Mouse (Mus musculus) right cerebral cortex, adult 18-20 months (tissue): ENCODE measurements around the gene Srsf4.
A peak's percentile ranks its signal among the peaks of the same experiment; 100 is the strongest.

Experiments used
- DNase-seq: peaks from one replicate; pipeline ENCODE4 v3.0.0; 2022; ENCODE audit warnings: mixed read lengths

Srsf4 gene

DNA sequence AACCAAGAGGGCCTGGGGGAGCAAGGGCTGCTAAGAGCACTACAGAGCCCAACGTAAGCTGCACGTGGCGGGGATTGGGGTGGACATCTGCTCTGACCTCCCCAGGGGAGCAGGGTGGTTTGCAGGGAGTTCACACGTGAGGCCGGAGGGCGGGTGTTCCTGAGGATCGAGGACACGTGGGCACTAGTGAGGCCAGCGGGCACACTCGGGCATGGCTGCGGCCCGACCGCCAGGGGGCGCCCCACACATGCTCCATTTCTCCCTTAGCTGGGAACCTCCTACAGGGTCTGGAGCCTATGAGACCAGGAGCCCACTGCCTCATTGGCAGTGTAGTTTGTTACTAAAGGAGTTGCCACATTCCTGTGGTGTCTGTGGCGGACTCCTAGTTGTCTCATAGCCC lies 43.0 kb downstream of the Srsf4 start:
- DNase-seq = peak; percentile 75

- no peak for DNase-seq
These were observed 43.7 kb downstream of the Srsf4 start for GRCm38 (mm10) chr4:131917010-131917555.

DNA sequence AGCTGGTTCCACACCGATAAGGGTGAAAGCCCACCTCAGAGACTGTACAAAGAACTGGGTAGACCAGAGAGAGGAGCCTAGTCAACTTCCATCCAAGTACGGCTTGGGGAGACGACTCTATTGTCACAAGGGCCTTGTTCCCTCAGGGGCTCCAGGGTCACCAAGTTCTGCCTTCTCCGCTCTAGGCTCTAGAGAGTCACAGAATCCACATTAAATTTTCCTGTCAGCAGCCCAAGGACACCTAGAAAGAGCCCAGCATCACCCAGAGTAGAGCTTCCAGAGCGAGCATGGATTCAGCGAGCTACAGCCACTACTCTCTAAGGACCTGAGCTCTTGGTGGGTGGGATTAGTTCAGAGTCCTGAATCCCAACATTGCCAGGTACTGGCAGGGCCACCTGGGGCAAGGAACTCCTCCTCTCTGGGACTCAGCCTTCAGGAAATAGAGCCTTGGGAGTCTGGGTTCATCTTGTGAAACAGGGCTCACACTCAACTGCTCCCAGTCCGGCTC lies 44.7 kb downstream of the Srsf4 start:
- no peak for DNase-seq

DNA sequence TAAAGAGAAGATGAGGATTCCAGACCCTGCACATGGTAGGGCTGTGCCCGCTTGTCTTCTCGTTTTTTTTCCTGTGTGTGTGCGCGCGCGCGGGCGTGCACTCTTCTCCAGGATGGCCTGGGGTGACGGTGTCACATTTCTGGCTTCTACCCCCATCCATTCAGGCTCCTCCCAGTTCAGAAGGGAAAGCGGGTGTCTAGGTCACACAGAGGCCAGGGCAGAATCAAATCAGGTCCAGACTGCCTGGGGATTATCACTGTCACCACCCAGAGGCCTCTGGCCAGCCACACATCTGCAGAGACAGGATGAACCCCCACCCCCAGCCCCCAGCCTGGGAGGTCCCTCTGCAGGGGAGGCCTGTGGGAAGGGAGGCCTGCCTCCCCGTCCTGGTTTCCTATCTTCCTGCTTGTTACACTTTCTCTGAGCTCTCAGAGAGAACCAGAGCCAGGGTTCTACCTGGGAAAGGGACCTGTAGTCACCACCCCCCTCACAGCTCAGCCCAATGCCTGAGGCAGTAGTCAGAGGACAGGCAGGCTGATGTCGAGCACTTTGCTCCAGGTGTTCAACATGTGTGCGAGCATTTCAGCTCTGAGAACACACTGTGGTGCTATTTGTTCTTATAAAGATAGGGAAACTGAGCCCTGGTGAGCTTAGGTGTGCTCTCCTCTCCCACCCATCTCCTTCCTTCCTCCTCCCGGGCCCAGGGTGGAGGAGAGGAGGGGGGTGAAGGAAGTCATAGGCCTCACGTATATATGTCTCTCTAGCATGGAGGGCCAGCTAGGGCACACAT lies 45.5 kb downstream of the Srsf4 start:
- DNase-seq = no peak

GRCm38 (mm10) chr4:131919506-131920140 lies 46.2 kb downstream of the Srsf4 start:
- no peak for DNase-seq

DNA sequence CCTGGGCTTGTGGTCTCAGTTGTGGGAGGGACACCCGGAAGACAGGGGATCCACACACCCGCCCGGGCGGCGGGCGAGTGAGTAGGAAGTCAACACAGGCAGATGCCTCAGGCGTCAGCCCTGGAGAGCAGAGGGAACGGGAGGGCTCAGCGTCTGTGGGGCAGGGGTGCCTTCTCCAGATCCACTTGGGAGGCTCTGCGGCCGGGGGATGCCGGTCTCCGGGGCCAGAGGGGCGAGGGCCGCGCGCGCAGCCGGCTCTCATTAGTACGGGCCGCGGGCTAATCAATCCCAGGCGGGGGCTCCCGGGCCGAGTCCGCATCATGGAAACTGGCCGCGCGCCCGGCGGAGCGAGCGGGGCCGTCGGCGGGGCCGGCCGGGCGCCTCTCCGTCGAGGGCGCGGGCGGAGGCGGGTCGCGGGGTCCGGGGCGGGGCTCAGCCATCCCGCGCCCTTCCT lies 46.8 kb downstream of the Srsf4 start:
- DNase-seq = no peak

DNA sequence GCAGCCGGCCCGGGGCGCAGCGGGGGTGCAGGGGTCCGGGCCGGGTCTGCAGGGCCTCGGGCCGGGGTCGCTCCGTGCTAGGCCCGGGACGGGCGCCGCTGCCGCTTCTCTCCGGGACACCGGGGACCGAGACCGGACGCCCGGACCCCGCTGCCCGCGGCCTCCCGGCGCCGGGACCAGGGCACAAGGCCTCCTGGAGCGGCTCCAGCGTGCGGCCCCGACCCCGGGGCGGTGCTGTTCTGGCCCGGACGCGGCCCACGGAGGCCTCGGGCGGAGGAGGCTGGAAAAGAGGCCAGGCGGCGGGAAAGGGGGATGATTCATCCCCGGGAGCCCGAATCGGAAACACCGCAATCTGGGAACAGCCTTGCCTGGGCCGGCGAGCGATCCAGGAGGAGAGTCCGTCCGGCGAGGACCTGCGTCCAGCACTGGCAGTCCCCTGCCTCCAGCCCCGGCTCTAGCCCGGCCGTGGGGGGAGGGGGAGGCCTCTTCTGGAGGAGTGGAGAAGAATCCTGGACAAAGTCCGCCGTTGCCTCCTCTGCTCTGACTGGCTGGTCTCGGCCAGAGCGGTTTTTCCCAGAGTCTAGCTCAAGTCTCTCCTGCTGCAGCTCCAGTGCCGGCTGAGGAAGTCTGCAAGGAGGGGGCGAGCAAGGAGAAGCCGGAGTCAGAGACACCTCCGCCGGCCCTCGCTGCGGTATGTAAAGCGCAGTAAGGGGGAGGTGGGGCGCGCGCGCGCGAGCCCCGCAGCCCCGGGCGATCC lies 47.4 kb downstream of the Srsf4 start:
- DNase-seq = peak; percentile 68

DNA sequence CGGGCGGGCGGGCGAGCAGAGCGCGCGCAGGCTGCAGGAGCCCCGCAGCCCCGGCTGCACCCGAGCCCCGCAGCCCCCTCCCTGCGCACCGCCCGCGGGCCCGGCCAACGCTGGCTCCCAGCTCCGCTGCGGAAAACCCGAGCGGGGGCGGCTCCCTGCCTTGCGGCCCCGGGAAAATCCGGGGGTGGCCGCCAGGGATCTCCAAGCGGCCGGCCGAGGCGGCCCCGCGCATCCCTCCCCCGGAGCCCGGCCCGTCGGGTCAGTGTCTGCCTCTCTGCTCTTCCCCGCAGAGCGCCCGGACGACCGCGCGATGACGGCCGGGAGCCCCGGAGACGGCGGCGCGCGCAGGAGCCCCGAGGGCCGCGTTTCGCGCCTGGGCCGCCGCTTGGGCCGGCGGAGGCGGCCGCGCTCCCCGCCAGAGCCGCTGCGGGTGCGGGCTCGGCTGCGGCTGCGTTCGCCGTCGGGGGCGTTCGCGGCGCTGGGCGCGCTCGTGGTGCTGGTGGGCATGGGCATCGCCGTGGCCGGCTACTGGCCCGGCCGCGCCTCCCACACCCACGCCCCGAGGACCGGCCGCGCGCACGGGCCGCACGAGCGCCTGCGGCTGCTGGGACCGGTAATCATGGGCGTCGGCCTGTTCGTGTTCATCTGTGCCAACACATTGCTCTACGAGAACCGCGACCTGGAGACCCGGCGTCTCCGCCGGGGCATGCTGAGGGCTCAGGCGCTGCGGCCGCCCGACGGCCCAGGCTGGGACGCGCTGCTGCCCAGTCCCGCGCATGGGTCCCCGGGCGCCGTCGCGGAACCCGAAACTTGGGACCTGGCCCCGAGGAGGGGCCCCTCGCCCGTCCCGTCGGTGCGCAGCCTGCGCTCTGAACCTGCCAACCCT lies 48.3 kb downstream of the Srsf4 start, which contains the start of gene Tmem200b:
TSS of gene Tmem200b (plus strand) at position 311 of the 886 bp plus-strand sequence.
- peak; percentile 59 for DNase-seq

- DNase-seq = no peak
These were observed 49.0 kb downstream of the Srsf4 start for GRCm38 (mm10) chr4:131922404-131922803.

DNA sequence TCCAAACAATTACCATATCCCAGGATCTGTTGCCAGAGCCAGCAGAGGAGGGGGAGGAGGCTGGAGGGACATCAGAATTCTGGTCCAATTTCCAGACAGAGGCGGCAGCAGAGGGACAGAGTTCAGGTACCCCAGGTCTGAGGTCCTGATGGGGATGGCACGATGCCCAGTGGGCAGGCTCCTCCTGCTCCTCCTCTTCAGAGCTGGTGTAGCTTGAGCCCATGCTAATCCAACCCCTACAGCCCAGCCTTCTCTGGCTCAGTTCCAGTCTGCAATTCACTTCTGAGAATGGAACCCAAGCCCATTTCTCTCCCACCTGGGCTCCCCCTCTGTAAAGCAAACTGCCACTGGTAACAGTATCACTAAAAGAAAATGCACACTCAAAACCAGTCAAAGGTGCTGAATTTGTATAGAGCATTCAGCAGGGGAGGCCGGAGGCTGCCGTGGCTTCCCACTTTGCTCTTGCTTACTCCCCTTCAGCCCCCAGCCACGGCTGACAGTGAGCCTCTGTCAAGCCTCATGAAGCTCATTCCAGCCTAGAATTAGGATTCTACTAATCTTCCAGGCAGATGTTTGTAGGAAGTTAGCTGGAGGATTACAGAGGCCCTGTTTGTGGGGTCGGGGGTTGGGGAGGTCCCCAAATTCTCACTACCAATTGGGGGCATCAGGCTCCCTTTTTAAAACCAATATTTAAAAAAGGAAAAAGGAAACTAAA lies 50.8 kb downstream of the Srsf4 start:
- DNase-seq = no peak

DNA sequence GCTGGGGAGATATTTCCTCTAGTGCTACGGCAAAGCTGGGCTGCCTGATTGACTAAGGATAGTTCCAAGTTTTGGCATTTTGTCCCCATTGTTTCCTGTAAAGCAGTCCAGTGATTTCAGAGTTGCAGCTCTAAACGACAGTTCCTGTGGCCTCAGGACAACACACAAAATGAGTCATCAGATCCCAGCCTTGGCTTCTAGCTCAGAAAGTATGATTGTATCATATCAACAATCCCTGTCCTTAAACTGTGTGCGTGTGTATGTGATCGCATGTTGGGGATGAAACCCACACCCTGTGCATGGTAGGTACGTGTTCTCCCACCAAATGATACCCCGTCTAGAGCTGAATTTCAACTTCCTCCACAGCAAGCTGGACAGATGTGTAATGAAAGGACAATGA lies 55.7 kb downstream of the Srsf4 start:
- DNase-seq = no peak

DNA sequence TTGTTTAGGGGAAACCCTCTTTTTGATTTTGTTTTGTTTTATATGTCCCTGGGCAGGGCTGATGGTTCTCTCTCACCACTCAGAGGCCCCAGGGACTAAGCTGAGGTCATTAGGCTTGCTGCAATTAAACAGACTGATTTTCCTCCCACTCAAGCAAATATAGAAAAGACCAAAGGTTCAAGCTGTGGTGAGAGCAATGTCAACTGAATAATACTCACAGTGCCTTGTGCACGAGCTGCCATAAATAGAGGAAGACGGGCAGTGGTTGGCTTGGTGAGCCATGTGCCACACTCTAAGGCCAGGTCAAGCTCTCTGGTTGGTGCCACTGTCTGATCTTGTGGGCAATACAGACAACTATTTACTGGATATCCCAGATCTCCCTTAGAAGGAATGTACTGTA lies 66.0 kb downstream of the Srsf4 start:
- no peak for DNase-seq

- DNase-seq = no peak
These were observed 67.4 kb downstream of the Srsf4 start for GRCm38 (mm10) chr4:131940846-131941245.

DNA sequence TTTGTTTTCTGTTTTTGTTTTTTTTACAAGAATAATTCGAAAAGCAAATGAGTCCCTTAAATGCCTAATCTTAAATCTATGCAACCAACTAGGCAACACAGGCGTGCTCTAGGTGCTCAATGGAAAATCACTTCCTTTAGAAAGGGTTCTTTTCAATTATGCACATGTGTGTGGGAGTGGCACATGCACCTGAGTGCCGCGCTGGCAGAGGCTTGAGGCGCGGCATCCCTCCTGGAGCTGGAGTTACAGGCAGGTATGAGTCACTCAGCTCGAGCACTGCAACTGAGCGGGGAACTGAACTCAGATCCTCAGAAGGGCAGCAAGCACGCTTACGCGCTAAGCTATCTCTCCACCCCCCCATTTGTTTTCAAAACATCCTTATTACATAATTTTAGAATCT lies 74.4 kb downstream of the Srsf4 start:
- DNase-seq = no peak

GRCm38 (mm10) chr4:131949903-131950302 lies 76.5 kb downstream of the Srsf4 start:
- no peak for DNase-seq

DNA sequence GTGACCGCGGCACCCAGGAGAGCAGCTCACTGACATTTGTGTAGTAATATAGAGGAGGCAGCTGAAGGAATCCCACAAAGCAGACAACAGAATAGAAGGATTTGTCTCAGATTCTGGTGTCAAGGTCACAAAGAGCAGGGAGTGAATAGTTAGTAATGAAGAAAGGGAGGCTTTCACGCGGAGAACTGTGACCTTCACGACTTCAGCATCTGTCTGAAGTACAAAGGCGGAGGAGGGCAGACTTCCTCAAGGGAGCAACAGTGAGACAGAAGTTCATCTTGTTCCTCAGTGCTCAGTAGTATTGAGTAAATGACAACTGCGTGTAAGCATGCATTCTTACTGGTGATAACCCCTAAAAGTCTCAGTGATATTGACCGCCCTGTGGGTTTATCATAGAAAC lies 77.2 kb downstream of the Srsf4 start:
- no peak for DNase-seq
